Mouse (Mus musculus): ENCODE data around the gene Erbb3.

The Erbb3 gene

GRCm38 (mm10) chr10:128526366-128527356 is 62.8 kb downstream of the Erbb3 start:
- DNase-seq (ENCODE audit: low spot score): no peak

- peak; percentile 91 for DNase-seq (ENCODE audit: low spot score)
These were observed 63.7 kb downstream of the Erbb3 start, which contains the start of gene Esyt1 for GRCm38 (mm10) chr10:128525671-128526308. Gene Esyt1 (minus strand): TSS chr10:128525871.

- DNase-seq (ENCODE audit: low spot score): no peak
These were observed 64.5 kb downstream of the Erbb3 start for GRCm38 (mm10) chr10:128524732-128525662.

- DNase-seq (ENCODE audit: low spot score): no peak
These were observed 65.2 kb downstream of the Erbb3 start for GRCm38 (mm10) chr10:128524111-128524731.

GRCm38 (mm10) chr10:128522351-128522750 is 67.1 kb downstream of the Erbb3 start:
- no peak for DNase-seq (ENCODE audit: low spot score)

GRCm38 (mm10) chr10:128520591-128520990 is 68.9 kb downstream of the Erbb3 start:
- DNase-seq (ENCODE audit: low spot score): no peak

- no peak for DNase-seq (ENCODE audit: low spot score)
These were observed 70.6 kb downstream of the Erbb3 start for GRCm38 (mm10) chr10:128518833-128519232.

All from testis, postnatal 14 days (tissue).